Mouse (Mus musculus) lung, adult 2 months (tissue): ENCODE results near the gene Cog5.

ENCODE experiments used
- CTCF ChIP-seq: fragments of 200-500 bp; IDR thresholded peaks from 2 replicates; pipeline ENCODE4 v1.5.1; 2011; ENCODE audit warnings: mild to moderate bottlenecking, low read length, control low read depth; ENCODE audit not compliant: insufficient read depth
- POLR2A ChIP-seq: fragments of 200-500 bp; IDR thresholded peaks from 2 replicates; pipeline ENCODE4 v1.6.1; 2011; ENCODE audit warnings: low read depth, mild to moderate bottlenecking, control low read depth, low read length, borderline replicate concordance; ENCODE audit errors: extremely low read depth

- TF ChIP-seq CTCF = no peak
- no peak for TF ChIP-seq POLR2A
Observed at GRCm38 (mm10) chr12:31969111-31969510, 314.4 kb downstream of the Cog5 start.
